Mouse (Mus musculus) hindbrain, embryonic 13.5 days (tissue): ENCODE results near the gene Sema3d. TPM values are rescaled to one million over a fixed set of nuclear protein-coding genes. Genes with fewer than 3 reads are reported as not detected.

Experiments
- ATAC-seq: fragments of 200-750 bp; cut with Nextera tagmentation; 2 replicates; pipeline ENCODE4 v1.8.0; 2017; ENCODE audit warnings: moderate TSS enrichment; ENCODE audit not compliant: low FRiP score
- H3K27ac ChIP-seq: fragments of 300-500 bp; sonication (generic); 2 replicates; pipeline ENCODE4 v1.5.1; 2015; ENCODE audit warnings: inconsistent platforms, mild to moderate bottlenecking, moderate library complexity
- H3K27me3 ChIP-seq: fragments of 300-500 bp; sonication (generic); 2 replicates; pipeline ENCODE4 v1.6.1; 2015; ENCODE audit warnings: mild to moderate bottlenecking, inconsistent platforms
- H3K36me3 ChIP-seq: fragments of 300-500 bp; sonication (generic); 2 replicates; pipeline ENCODE4 v1.6.1; 2015; ENCODE audit warnings: mild to moderate bottlenecking, inconsistent platforms
- H3K4me1 ChIP-seq: fragments of 300-500 bp; sonication (generic); replicated peaks from 2 replicates; pipeline ENCODE4 v1.6.1; 2015; ENCODE audit warnings: inconsistent platforms
- H3K4me2 ChIP-seq: fragments of 300-500 bp; sonication (generic); 2 replicates; pipeline ENCODE4 v1.6.1; 2015; ENCODE audit warnings: inconsistent platforms, mild to moderate bottlenecking, moderate library complexity
- H3K4me3 ChIP-seq: fragments of 300-500 bp; sonication (generic); 2 replicates; pipeline ENCODE4 v1.5.1; 2015; ENCODE audit warnings: mild to moderate bottlenecking, inconsistent platforms
- H3K9ac ChIP-seq: fragments of 300-500 bp; sonication (generic); 2 replicates; pipeline ENCODE4 v1.6.1; 2015; ENCODE audit warnings: mild to moderate bottlenecking, inconsistent platforms
- H3K9me3 ChIP-seq: fragments of 300-500 bp; sonication (generic); 2 replicates; pipeline ENCODE4 v1.6.1; 2016; ENCODE audit warnings: inconsistent platforms
- WGBS: fragments of 180-500 bp; shearing (Covaris S2); methylation state at CpG from one replicate; pipeline ENCODE4 v1.1.7; 2015; 5-methylcytosine and 5-hydroxymethylcytosine counted together
- polyA plus RNA-seq: library from polyadenylated mRNA; unstranded; fragments of >200 nt; fragmentation: Nextera tagmentation; extraction: Ambion mirVana; gene quantifications from 2 replicates; pipeline ENCODE4 v1.2.1, GENCODE M21; 2015

Sema3d gene
- polyA plus RNA-seq, 1 experiment from 2014 or later: 1.7 TPM

DNA sequence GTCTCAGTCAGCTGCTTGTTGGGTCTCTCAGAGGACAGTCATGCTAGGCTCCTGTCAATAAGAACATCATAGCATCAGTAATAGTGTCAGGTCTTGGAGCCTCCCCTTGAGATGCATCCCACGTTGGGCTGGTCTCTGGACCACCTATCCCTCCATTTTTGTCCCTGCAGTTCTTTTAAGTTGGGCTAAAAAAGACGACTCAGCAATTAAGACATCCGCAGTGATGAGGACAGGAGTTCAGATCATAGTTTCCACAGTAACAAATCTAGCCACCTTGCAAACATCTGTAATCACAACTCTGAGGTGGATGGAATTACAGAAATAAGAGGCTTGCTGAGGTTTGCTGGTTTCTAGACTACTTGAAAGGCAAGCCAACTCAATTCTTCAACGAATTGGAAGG lies 67.9 kb downstream of the Sema3d start:
- Histone ChIP-seq H3K27ac (no peak overlapping the region), H3K4me2 (no peak overlapping the region), H3K36me3 (no peaks in the 10 kb centered on the region), H3K4me1 (no peaks in the 10 kb centered on the region), H3K9ac (no peak overlapping the region), H3K9me3 (no peaks in the 10 kb centered on the region), H3K27me3 (no peaks in the 10 kb centered on the region), H3K4me3 (no peak overlapping the region)
- WGBS: 87% methylated on average over 4 of the region's 4 CpGs
- no peak for ATAC-seq

GRCm38 (mm10) chr5:12454946-12455345 lies 71.8 kb downstream of the Sema3d start:
- H3K9me3 ChIP-seq: no peaks in the 10 kb centered on the region
- H3K36me3 ChIP-seq: no peaks in the 10 kb centered on the region
- no peaks in the 10 kb centered on the region for H3K27me3 ChIP-seq
- no peak overlapping the region for H3K4me3 ChIP-seq
- 86% methylated on average over 1 of the region's 1 CpGs for WGBS
- no peaks in the 10 kb centered on the region for H3K4me1 ChIP-seq
- H3K4me2 ChIP-seq: no peak overlapping the region
- no peak overlapping the region for H3K9ac ChIP-seq
- no peak for ATAC-seq
- H3K27ac ChIP-seq: no peak overlapping the region

DNA sequence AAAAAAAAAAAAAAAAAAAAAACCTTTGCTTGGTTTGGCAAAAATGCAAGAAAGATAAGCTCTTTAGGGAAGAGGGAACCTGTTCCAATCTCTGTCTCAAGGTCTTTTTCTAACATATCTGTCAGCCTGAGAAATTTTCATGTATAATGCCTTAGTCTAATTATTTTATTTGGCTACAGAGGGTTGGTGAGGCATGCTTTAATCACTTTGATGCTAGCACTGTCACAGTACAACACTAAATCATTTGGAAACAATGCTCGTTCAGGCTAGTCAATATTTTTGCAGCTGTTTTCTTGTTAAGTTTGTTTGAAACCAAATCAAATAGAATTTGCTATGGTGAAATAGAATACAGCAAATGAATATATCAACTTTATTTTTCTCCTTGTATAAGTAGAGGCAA lies 74.3 kb downstream of the Sema3d start:
- Histone ChIP-seq H3K4me3 (no peak overlapping the region), H3K36me3 (no peaks in the 10 kb centered on the region), H3K27me3 (no peaks in the 10 kb centered on the region), H3K4me1 (no peaks in the 10 kb centered on the region), H3K27ac (no peak overlapping the region), H3K9ac (no peak overlapping the region), H3K4me2 (no peak overlapping the region), H3K9me3 (no peaks in the 10 kb centered on the region)
- 72% methylated on average over 1 of the region's 1 CpGs for WGBS
- no peak for ATAC-seq

- H3K27ac ChIP-seq: no peak overlapping the region
- 81% methylated on average over 4 of the region's 4 CpGs for WGBS
- H3K4me3 ChIP-seq: no peak overlapping the region
- H3K27me3 ChIP-seq: no peaks in the 10 kb centered on the region
- no peaks in the 10 kb centered on the region for H3K4me1 ChIP-seq
- ATAC-seq: no peak
- no peaks in the 10 kb centered on the region for H3K36me3 ChIP-seq
- H3K4me2 ChIP-seq: no peak overlapping the region
- H3K9me3 ChIP-seq: no peaks in the 10 kb centered on the region
- H3K9ac ChIP-seq: no peak overlapping the region
Observed at GRCm38 (mm10) chr5:12467568-12468336, 84.6 kb downstream of the Sema3d start.

- Histone ChIP-seq H3K9me3 (no peaks in the 10 kb centered on the region), H3K9ac (no peak overlapping the region), H3K36me3 (no peaks in the 10 kb centered on the region), H3K27ac (no peak overlapping the region), H3K27me3 (no peaks in the 10 kb centered on the region), H3K4me1 (no peaks in the 10 kb centered on the region), H3K4me3 (no peak overlapping the region), H3K4me2 (no peak overlapping the region)
- WGBS: 63% methylated on average over 5 of the region's 5 CpGs
- 0 out of 2 replicates have a peak, but pooled peaks have one; percentile 24 for ATAC-seq
Observed at GRCm38 (mm10) chr5:12474904-12475638, 91.9 kb downstream of the Sema3d start.

- Histone ChIP-seq H3K4me2 (no peak overlapping the region), H3K36me3 (no peaks in the 10 kb centered on the region), H3K27ac (no peak overlapping the region), H3K4me1 (no peaks in the 10 kb centered on the region), H3K27me3 (no peaks in the 10 kb centered on the region), H3K9ac (no peak overlapping the region), H3K4me3 (no peak overlapping the region), H3K9me3 (no peaks in the 10 kb centered on the region)
- ATAC-seq: no peak
- WGBS: 74% methylated on average over 4 of the region's 4 CpGs
Observed at GRCm38 (mm10) chr5:12475639-12475916, 92.4 kb downstream of the Sema3d start.

- Histone ChIP-seq H3K4me2 (no peak overlapping the region), H3K9me3 (no peaks in the 10 kb centered on the region), H3K36me3 (no peaks in the 10 kb centered on the region), H3K4me1 (no peaks in the 10 kb centered on the region), H3K27me3 (no peaks in the 10 kb centered on the region), H3K27ac (no peak overlapping the region), H3K9ac (no peak overlapping the region), H3K4me3 (no peak overlapping the region)
- ATAC-seq: no peak
- WGBS: 72% methylated on average over 2 of the region's 2 CpGs
Observed at GRCm38 (mm10) chr5:12487926-12488325, 104.7 kb downstream of the Sema3d start.

GRCm38 (mm10) chr5:12491704-12492103 lies 108.5 kb downstream of the Sema3d start:
- Histone ChIP-seq H3K9me3 (no peaks in the 10 kb centered on the region), H3K4me3 (no peak overlapping the region), H3K9ac (no peak overlapping the region), H3K36me3 (no peaks in the 10 kb centered on the region), H3K4me2 (no peak overlapping the region), H3K27me3 (no peaks in the 10 kb centered on the region), H3K4me1 (no peaks in the 10 kb centered on the region), H3K27ac (no peak overlapping the region)
- 85% methylated on average over 1 of the region's 1 CpGs for WGBS
- no peak for ATAC-seq

DNA sequence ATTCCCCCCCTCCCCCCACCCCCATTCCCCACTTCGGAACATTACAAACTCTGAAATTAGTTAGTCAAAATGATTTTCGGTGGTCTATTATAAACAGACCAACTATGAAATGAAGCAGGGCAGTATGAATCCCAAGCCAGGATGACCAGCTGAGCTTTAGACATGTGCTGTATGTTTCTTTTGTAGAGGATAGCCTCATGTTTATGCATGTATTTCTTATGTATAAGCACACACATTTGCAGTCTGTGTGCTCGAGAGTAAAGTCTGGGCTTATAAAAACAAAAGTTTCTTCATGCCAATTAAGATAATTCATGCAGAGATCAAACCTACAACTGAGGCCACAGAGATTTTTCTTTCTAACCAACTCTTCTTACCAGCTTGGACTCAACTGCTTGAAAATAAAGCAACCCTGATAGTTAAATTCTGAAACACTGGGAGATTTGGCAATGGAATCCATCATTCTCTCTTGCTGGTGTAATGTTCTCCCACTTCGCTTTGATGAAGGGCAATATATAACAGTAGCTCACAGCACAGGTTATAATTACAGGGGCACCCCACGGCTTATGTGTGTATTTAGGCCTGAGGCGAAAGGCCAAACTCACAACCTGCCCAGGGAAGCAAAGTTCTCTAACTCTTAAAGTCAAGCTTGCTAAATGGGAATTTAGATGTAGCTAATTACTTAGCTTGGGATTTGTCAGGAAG lies 115.2 kb downstream of the Sema3d start:
- Histone ChIP-seq H3K36me3 (no peaks in the 10 kb centered on the region), H3K9ac (no peak overlapping the region), H3K27ac (no peak overlapping the region), H3K4me3 (no peak overlapping the region), H3K27me3 (no peaks in the 10 kb centered on the region), H3K9me3 (no peaks in the 10 kb centered on the region), H3K4me1 (peaks cover 7% of the 10 kb centered on the region; the same call in 1 of the 2 replicates), H3K4me2 (no peak overlapping the region)
- ATAC-seq: peak; percentile 69
- WGBS: 40% methylated on average over 6 of the region's 6 CpGs

DNA sequence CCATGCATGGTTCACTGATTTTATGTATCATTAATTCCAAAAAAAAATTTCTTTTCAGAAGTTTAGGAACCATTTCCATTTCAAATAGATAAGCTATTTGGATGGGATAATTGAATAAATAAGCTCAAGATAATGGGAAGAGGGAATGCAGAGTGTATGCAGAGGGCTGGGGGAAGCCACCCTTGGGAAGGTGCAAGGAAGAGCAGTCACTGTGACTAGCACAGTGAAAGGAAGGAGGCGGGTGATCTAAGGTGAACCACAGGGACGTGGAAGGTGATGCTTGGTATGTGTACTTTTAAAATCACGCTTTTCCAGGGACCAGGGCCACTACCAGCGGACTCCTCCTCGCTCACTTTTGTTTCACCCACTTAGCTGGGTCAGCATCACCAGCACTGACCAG lies 115.9 kb downstream of the Sema3d start:
- no peak overlapping the region for H3K9ac ChIP-seq
- no peaks in the 10 kb centered on the region for H3K36me3 ChIP-seq
- H3K9me3 ChIP-seq: no peaks in the 10 kb centered on the region
- H3K4me1 ChIP-seq: peaks cover 7% of the 10 kb centered on the region; the same call in 1 of the 2 replicates
- no peak overlapping the region for H3K4me2 ChIP-seq
- no peaks in the 10 kb centered on the region for H3K27me3 ChIP-seq
- no peak overlapping the region for H3K4me3 ChIP-seq
- 91% methylated on average over 5 of the region's 5 CpGs for whole genome bisulfite sequencing
- H3K27ac ChIP-seq: no peak overlapping the region
- no peak; the same call in 1 of the 2 replicates for ATAC-seq

DNA sequence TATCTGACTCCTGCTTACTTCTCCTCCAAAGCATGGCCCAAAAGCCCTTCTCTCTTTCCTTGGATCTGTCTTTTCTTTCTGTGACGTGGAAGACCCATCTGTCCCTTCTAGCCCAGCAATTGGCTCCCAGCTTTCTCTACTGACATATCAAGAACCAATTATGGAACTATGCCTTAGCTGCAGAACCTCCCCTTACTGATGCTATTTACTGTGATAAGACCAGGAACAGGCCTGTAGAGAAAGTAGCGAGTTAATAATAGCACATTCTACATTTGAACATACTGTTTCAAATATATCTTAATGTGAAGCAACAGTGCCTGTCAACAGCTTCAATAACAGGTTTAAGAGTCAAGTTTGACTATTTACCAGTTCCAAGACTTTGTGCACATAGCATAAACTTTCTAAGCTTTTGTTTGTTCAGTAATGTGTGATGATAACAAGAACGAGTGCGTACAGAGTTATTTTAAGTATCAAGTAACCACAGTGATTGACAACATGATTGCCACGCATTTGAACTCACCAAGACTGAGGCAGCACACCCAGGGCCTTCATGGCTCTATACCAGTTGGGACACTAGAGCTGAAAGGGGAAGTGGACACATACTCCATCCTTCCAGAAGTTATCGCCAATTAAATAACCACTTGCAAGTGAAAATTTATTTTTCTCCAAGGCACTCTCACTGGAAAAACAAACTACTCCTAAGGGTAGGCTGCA lies 116.8 kb downstream of the Sema3d start:
- Histone ChIP-seq H3K4me1 (peaks cover 7% of the 10 kb centered on the region; the same call in 1 of the 2 replicates), H3K27ac (no peak overlapping the region), H3K4me3 (no peak overlapping the region), H3K9me3 (no peaks in the 10 kb centered on the region), H3K27me3 (no peaks in the 10 kb centered on the region), H3K36me3 (no peaks in the 10 kb centered on the region), H3K4me2 (no peak overlapping the region), H3K9ac (no peak overlapping the region)
- 87% methylated on average over 6 of the region's 6 CpGs for WGBS
- ATAC-seq: no peak

- Histone ChIP-seq H3K4me1 (0 out of 2 replicates have a peak, but pooled peaks cover 4% of the 10 kb centered on the region), H3K27me3 (no peaks in the 10 kb centered on the region), H3K36me3 (no peaks in the 10 kb centered on the region), H3K9me3 (no peaks in the 10 kb centered on the region), H3K4me2 (no peak overlapping the region), H3K27ac (no peak overlapping the region), H3K9ac (no peak overlapping the region), H3K4me3 (no peak overlapping the region)
- no peak for ATAC-seq
- 70% methylated on average over 1 of the region's 1 CpGs for WGBS
Observed at GRCm38 (mm10) chr5:12512471-12512870, 129.3 kb downstream of the Sema3d start.
